Mouse (Mus musculus) MEL (cell line): ENCODE measurements around the gene Lims1. TPM values are rescaled to one million over a fixed set of nuclear protein-coding genes. Genes with fewer than 3 reads are reported as not detected.

Experiments
- DNase-seq: peaks from one replicate; pipeline ENCODE4 v3.0.0; 2011; ENCODE audit warnings: low read depth, low spot score
- H3K27ac ChIP-seq: 2 replicates; pipeline ENCODE4 v1.5.1; 2012; ENCODE audit warnings: low read depth, mild to moderate bottlenecking, control low read depth, low read length, moderate library complexity; ENCODE audit not compliant: control insufficient read depth
- H3K27me3 ChIP-seq, 2 experiments: fragments of 150-350 bp in 1 of 2; sonication (generic) in 1 of 2; 2 replicates each; pipeline ENCODE4 v1.6.1; 2012; ENCODE audit warnings: low read length in 2 of 2, mild to moderate bottlenecking in 2 of 2, improper control_type of control experiment in 1 of 2, moderate library complexity in 1 of 2; ENCODE audit not compliant: insufficient read depth in 2 of 2, control insufficient read depth in 1 of 2
- H3K36me3 ChIP-seq, 2 experiments: 2 replicates each; pipeline ENCODE4 v1.6.1; 2012 to 2014; ENCODE audit warnings: low read length in 2 of 2, improper control_type of control experiment in 1 of 2, inconsistent platforms in 1 of 2, mild to moderate bottlenecking in 1 of 2; ENCODE audit not compliant: insufficient read depth in 2 of 2, control insufficient read depth in 1 of 2
- H3K4me1 ChIP-seq, 2 experiments: fragments of 150-350 bp in 1 of 2; sonication (generic) in 1 of 2; 2 replicates each; pipeline ENCODE4 v1.6.1; 2012; ENCODE audit warnings: low read length in 2 of 2, improper control_type of control experiment in 1 of 2, mild to moderate bottlenecking in 1 of 2; ENCODE audit not compliant: insufficient read depth in 2 of 2, control insufficient read depth in 1 of 2
- H3K4me3 ChIP-seq, 2 experiments: fragments of 150-350 bp in 1 of 2; sonication (generic) in 1 of 2; 2 replicates each; pipeline ENCODE4 v1.5.1; 2012; ENCODE audit warnings: low read depth in 2 of 2, low read length in 2 of 2, mild to moderate bottlenecking in 2 of 2, moderate library complexity in 2 of 2, control low read depth in 1 of 2, improper control_type of control experiment in 1 of 2; ENCODE audit not compliant: control insufficient read depth in 1 of 2, insufficient read depth in 1 of 2
- H3K79me2 ChIP-seq: 2 replicates; pipeline ENCODE4 v1.6.1; 2012; ENCODE audit warnings: mild to moderate bottlenecking, low read length, moderate library complexity; ENCODE audit not compliant: control insufficient read depth, poor library complexity, insufficient read depth
- H3K9ac ChIP-seq: 2 replicates; pipeline ENCODE4 v1.6.1; 2012; ENCODE audit warnings: low read depth, mild to moderate bottlenecking, control low read depth, low read length, moderate library complexity; ENCODE audit not compliant: control insufficient read depth, poor library complexity, severe bottlenecking
- H3K9me3 ChIP-seq: fragments of 150-350 bp; sonication (generic); replicated peaks from 2 replicates; pipeline ENCODE4 v1.6.1; 2012; ENCODE audit warnings: mild to moderate bottlenecking, low read length, improper control_type of control experiment, moderate library complexity; ENCODE audit not compliant: insufficient read depth
- CTCF ChIP-seq, 3 experiments: IDR thresholded peaks in 2 of 3; conservative IDR thresholded peaks in 1 of 3; 2 replicates each; pipeline ENCODE4 v1.5.1; 2011 to 2012; ENCODE audit warnings: low read length in 3 of 3, low read depth in 2 of 3, mild to moderate bottlenecking in 2 of 3, improper control_type of control experiment in 1 of 3, inconsistent platforms in 1 of 3, mixed read lengths in 1 of 3, moderate library complexity in 1 of 3; ENCODE audit not compliant: control insufficient read depth in 1 of 3, insufficient read depth in 1 of 3, poor library complexity in 1 of 3, severe bottlenecking in 1 of 3
- EP300 ChIP-seq, 2 experiments: IDR thresholded peaks; 2 replicates each; pipeline ENCODE4 v1.6.1; 2011; ENCODE audit warnings: improper control_type of control experiment in 2 of 2, low read length in 2 of 2, low read depth in 1 of 2, mild to moderate bottlenecking in 1 of 2
- ETS1 ChIP-seq: IDR thresholded peaks from 2 replicates; pipeline ENCODE4 v1.6.1; 2012; ENCODE audit warnings: low read depth, mild to moderate bottlenecking, inconsistent platforms, low read length, improper control_type of control experiment, moderate library complexity
- GATA1 ChIP-seq: IDR thresholded peaks from 2 replicates; pipeline ENCODE4 v1.6.1; 2011; ENCODE audit warnings: low read depth, low read length, improper control_type of control experiment
- HCFC1 ChIP-seq: IDR thresholded peaks from 2 replicates; pipeline ENCODE4 v1.6.1; 2012; ENCODE audit warnings: low read depth, mild to moderate bottlenecking, inconsistent platforms, low read length, improper control_type of control experiment, moderate library complexity
- KAT2A ChIP-seq: conservative IDR thresholded peaks from 2 replicates; pipeline ENCODE4 v1.6.1; 2012; ENCODE audit warnings: low read depth, low read length, improper control_type of control experiment, inconsistent platforms
- MYB ChIP-seq: IDR thresholded peaks from 2 replicates; pipeline ENCODE4 v1.6.1; 2011; ENCODE audit warnings: mild to moderate bottlenecking, low read depth, low read length, improper control_type of control experiment
- NELFE ChIP-seq: IDR thresholded peaks from 2 replicates; pipeline ENCODE4 v1.6.1; 2011; ENCODE audit warnings: low read depth, low read length, improper control_type of control experiment
- POLR2AphosphoS5 ChIP-seq: IDR thresholded peaks from 2 replicates; pipeline ENCODE4 v1.6.1; 2012; ENCODE audit warnings: low read depth, borderline replicate concordance, mild to moderate bottlenecking, inconsistent platforms, low read length, moderate library complexity, mixed read lengths
- RAD21 ChIP-seq: IDR thresholded peaks from 2 replicates; pipeline ENCODE4 v1.6.1; 2011; ENCODE audit warnings: mild to moderate bottlenecking, low read depth, low read length, improper control_type of control experiment
- RCOR1 ChIP-seq: IDR thresholded peaks from 2 replicates; pipeline ENCODE4 v1.6.1; 2012; ENCODE audit warnings: low read depth, mild to moderate bottlenecking, inconsistent platforms, low read length, improper control_type of control experiment
- SIN3A ChIP-seq: IDR thresholded peaks from 2 replicates; pipeline ENCODE4 v1.6.1; 2012; ENCODE audit warnings: low read length, improper control_type of control experiment, inconsistent platforms
- SMC3 ChIP-seq: IDR thresholded peaks from 2 replicates; pipeline ENCODE4 v1.6.1; 2011; ENCODE audit warnings: low read depth, low read length, improper control_type of control experiment
- TBP ChIP-seq: IDR thresholded peaks from 2 replicates; pipeline ENCODE4 v1.8.0; 2011; ENCODE audit warnings: low read depth, low read length, improper control_type of control experiment
- USF2 ChIP-seq, 2 experiments: IDR thresholded peaks; 2 replicates each; pipeline ENCODE4 v1.6.1; 2011 to 2012; ENCODE audit warnings: improper control_type of control experiment in 2 of 2, low read length in 2 of 2, borderline replicate concordance in 1 of 2, inconsistent platforms in 1 of 2, low read depth in 1 of 2, mild to moderate bottlenecking in 1 of 2; ENCODE audit not compliant: insufficient read depth in 1 of 2
- ZC3H11A ChIP-seq: IDR thresholded peaks from 2 replicates; pipeline ENCODE4 v1.6.1; 2012; ENCODE audit warnings: low read depth, mild to moderate bottlenecking, inconsistent platforms, low read length, improper control_type of control experiment
- ZKSCAN1 ChIP-seq: IDR thresholded peaks from 2 replicates; pipeline ENCODE4 v1.6.1; 2012; ENCODE audit warnings: low read depth, mild to moderate bottlenecking, inconsistent platforms, low read length, improper control_type of control experiment, moderate library complexity
- ZNF384 ChIP-seq: IDR thresholded peaks from 2 replicates; pipeline ENCODE4 v1.6.1; 2012; ENCODE audit warnings: low read depth, mild to moderate bottlenecking, inconsistent platforms, low read length, improper control_type of control experiment
- polyA plus RNA-seq, 2 experiments: library from polyadenylated mRNA; stranded (reverse) in 1 of 2; unstranded in 1 of 2; fragments of >175 nt in 1 of 2; fragments of >200 nt in 1 of 2; gene quantifications; 2 replicates each; pipeline versions ENCODE4 v1.2.1 to v1.2.4; 2012; ENCODE audit warnings: low replicate concordance in 2 of 2, low read depth in 1 of 2; ENCODE audit not compliant: insufficient read length in 2 of 2, insufficient read depth in 1 of 2, missing spikeins in 1 of 2
- total RNA-seq: library from RNA; depleted of rRNA; stranded (reverse); fragments of 300-350 nt; gene quantifications from 2 replicates; pipeline ENCODE4 v1.2.3, GENCODE M21; 2012

Lims1 gene
- total and polyA plus RNA-seq, 3 experiments = 24.9 to 28.5 TPM; not detected in 1

DNA sequence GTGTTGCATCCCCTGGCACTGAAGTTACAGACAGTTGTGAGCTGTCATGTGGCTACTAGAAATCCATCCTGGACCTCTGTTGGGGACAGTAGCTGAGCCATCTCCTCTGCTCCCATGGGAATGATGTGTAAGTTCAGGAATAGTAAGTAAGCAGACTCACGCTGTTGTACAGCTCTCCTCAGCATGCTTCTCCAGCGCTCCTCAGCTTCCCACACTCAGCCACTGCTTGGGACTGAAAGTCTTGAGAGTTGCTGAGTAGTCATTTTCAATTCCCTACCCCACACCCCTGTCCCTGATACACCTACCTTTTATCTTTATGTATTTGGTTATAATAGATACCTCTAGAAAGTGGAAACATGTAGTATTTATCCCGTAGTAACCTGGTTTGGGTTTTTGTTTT, 33.2 kb downstream of the Lims1 start:
- no peak for TF ChIP-seq ZC3H11A
- no peak for TF ChIP-seq RCOR1
- no peak for TF ChIP-seq KAT2A
- H3K4me1 ChIP-seq = peaks cover 14 to 15% of the 10 kb centered on the region in 2 experiments
- no peaks in the 10 kb centered on the region for H3K27me3 ChIP-seq
- H3K9ac ChIP-seq = no peak overlapping the region
- H3K9me3 ChIP-seq = no peaks in the 10 kb centered on the region
- H3K36me3 ChIP-seq = peaks cover 0 to 30% of the 10 kb centered on the region in 2 experiments; a peak in 2 of 4 replicates
- no peaks in the 10 kb centered on the region for H3K79me2 ChIP-seq
- DNase-seq = no peak
- H3K4me3 ChIP-seq = no peak overlapping the region
- no peak overlapping the region for H3K27ac ChIP-seq

GRCm38 (mm10) chr10:58359123-58359522, 35.9 kb downstream of the Lims1 start:
- Histone ChIP-seq H3K4me1 (peaks cover 5 to 12% of the 10 kb centered on the region in 2 experiments; a peak in 3 of 4 replicates), H3K9me3 (no peaks in the 10 kb centered on the region), H3K9ac (no peak overlapping the region), H3K79me2 (no peaks in the 10 kb centered on the region), H3K27ac (no peak overlapping the region), H3K27me3 (no peaks in the 10 kb centered on the region), H3K36me3 (peaks cover 0 to 9% of the 10 kb centered on the region in 2 experiments; a peak in 2 of 4 replicates), H3K4me3 (no peak overlapping the region)
- peak; percentile 89 for DNase-seq
- TF ChIP-seq RAD21 (peak; percentile 87), NELFE (no peak), GATA1 (peak; percentile 40; the same call in 1 of the 2 replicates), ETS1 (no peak), RCOR1 (no peak), USF2 (IDR thresholded peaks at IDR 0.05; ENCODE audit: borderline replicate concordance in 1 of 2, insufficient read depth in 1 of 2, low read depth in 1 of 2, low read length in 2 of 2) (no peak), SIN3A (peak; percentile 42; the same call in 1 of the 2 replicates), SMC3 (peak; percentile 90), ZC3H11A (peak; percentile 83), MYB (no peak), CTCF (IDR thresholded peaks at IDR 0.05 in 2 of 3, conservative IDR thresholded peaks at IDR 0.05 in 1 of 3; ENCODE audit: control insufficient read depth in 1 of 3, insufficient read depth in 1 of 3, low read depth in 2 of 3, low read length in 3 of 3, poor library complexity in 1 of 3, severe bottlenecking in 1 of 3) (peak; percentile 30 to 90 (median 72); a peak in 5 of 6 replicates), ZNF384 (peak; percentile 60)

DNA sequence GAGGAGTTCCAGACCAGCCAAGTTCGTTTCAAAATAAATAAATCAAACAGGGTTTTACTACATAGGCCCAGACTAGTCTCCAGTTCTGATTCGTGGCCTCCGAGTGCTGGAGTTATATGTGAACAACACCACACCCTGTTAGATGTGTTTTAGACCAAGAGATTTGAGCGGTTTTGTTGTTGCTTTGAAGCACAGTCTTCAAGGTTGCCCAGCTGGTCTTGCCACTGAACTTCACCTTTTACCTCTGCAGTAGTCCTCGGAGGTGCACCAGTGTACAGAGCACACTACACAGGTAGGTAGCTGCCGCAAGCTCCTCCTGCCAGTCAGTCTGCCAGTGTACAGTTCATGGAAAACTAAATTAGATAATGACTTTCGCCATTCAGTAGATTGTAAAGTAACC, 36.7 kb downstream of the Lims1 start:
- no peaks in the 10 kb centered on the region for H3K27me3 ChIP-seq
- H3K79me2 ChIP-seq = no peaks in the 10 kb centered on the region
- no peak for DNase-seq
- no peak overlapping the region for H3K27ac ChIP-seq
- H3K9ac ChIP-seq = no peak overlapping the region
- H3K4me1 ChIP-seq = peaks cover 5 to 10% of the 10 kb centered on the region in 2 experiments
- peaks cover 0 to 13% of the 10 kb centered on the region in 2 experiments; a peak in 2 of 4 replicates for H3K36me3 ChIP-seq
- no peak overlapping the region for H3K4me3 ChIP-seq
- no peak for TF ChIP-seq MYB
- TF ChIP-seq POLR2AphosphoS5 = no peak
- no peak for TF ChIP-seq TBP
- no peak for TF ChIP-seq GATA1
- TF ChIP-seq ZC3H11A = no peak
- no peak for TF ChIP-seq HCFC1
- no peak for TF ChIP-seq SIN3A
- TF ChIP-seq ZKSCAN1 = no peak
- TF ChIP-seq EP300 (IDR thresholded peaks at IDR 0.05; ENCODE audit: low read depth in 1 of 2, low read length in 2 of 2) = no peak
- no peaks in the 10 kb centered on the region for H3K9me3 ChIP-seq
